Mouse (Mus musculus): ENCODE data around the gene Klk7. TPM values are rescaled to one million over a fixed set of nuclear protein-coding genes. Genes with fewer than 3 reads are reported as not detected.

The Klk7 gene
- polyA plus RNA-seq, 1 experiment = not detected

GRCm38 (mm10) chr7:43851616-43852015 lies 40.5 kb downstream of the Klk7 start:
- H3K27ac ChIP-seq (ENCODE audit: insufficient read depth, low read length) = no peak overlapping the region
- no peaks in the 10 kb centered on the region for H3K27me3 ChIP-seq (ENCODE audit: control insufficient read depth, insufficient read depth, low read length)
- H3K36me3 ChIP-seq (ENCODE audit: control insufficient read depth, insufficient read depth, low read length) = no peaks in the 10 kb centered on the region
- TF ChIP-seq CTCF (IDR thresholded peaks at IDR 0.05; ENCODE audit: extremely low read depth, insufficient read depth, insufficient read length, insufficient replicate concordance) = no peak
- TF ChIP-seq POLR2A (IDR thresholded peaks at IDR 0.05; ENCODE audit: low read depth, low read length) = no peak
- H3K4me3 ChIP-seq (ENCODE audit: extremely low read depth, insufficient read depth, insufficient read length) = no peak overlapping the region
- WGBS = 88% methylated on average over 6 of the region's 6 CpGs
- H3K4me1 ChIP-seq (ENCODE audit: control insufficient read depth, insufficient read depth, insufficient read length) = no peaks in the 10 kb centered on the region
- DNase-seq (ENCODE audit: low read depth in 1 of 2, low spot score in 2 of 2) = no peak

GRCm38 (mm10) chr7:43854642-43855380 lies 43.7 kb downstream of the Klk7 start:
- no peak for TF ChIP-seq CTCF (IDR thresholded peaks at IDR 0.05; ENCODE audit: extremely low read depth, insufficient read depth, insufficient read length, insufficient replicate concordance)
- TF ChIP-seq POLR2A (IDR thresholded peaks at IDR 0.05; ENCODE audit: low read depth, low read length) = no peak
- Histone ChIP-seq H3K27me3 (ENCODE audit: control insufficient read depth, insufficient read depth, low read length) (no peaks in the 10 kb centered on the region), H3K4me1 (ENCODE audit: control insufficient read depth, insufficient read depth, insufficient read length) (no peaks in the 10 kb centered on the region), H3K36me3 (ENCODE audit: control insufficient read depth, insufficient read depth, low read length) (no peaks in the 10 kb centered on the region), H3K27ac (ENCODE audit: insufficient read depth, low read length) (no peak overlapping the region), H3K4me3 (ENCODE audit: extremely low read depth, insufficient read depth, insufficient read length) (no peak overlapping the region)
- DNase-seq (ENCODE audit: low read depth in 1 of 2, low spot score in 2 of 2) = no peak
- 80% methylated on average over 9 of the region's 9 CpGs for WGBS

- no peak for TF ChIP-seq CTCF (IDR thresholded peaks at IDR 0.05; ENCODE audit: extremely low read depth, insufficient read depth, insufficient read length, insufficient replicate concordance)
- TF ChIP-seq POLR2A (IDR thresholded peaks at IDR 0.05; ENCODE audit: low read depth, low read length) = no peak
- no peak for DNase-seq (ENCODE audit: low read depth in 1 of 2, low spot score in 2 of 2)
- Histone ChIP-seq H3K27me3 (ENCODE audit: control insufficient read depth, insufficient read depth, low read length) (no peaks in the 10 kb centered on the region), H3K4me3 (ENCODE audit: extremely low read depth, insufficient read depth, insufficient read length) (no peak overlapping the region), H3K36me3 (ENCODE audit: control insufficient read depth, insufficient read depth, low read length) (no peaks in the 10 kb centered on the region), H3K27ac (ENCODE audit: insufficient read depth, low read length) (no peak overlapping the region), H3K4me1 (ENCODE audit: control insufficient read depth, insufficient read depth, insufficient read length) (no peaks in the 10 kb centered on the region)
- WGBS = 72% methylated on average over 3 of the region's 3 CpGs
These were observed 44.6 kb downstream of the Klk7 start for GRCm38 (mm10) chr7:43855709-43856108.

- no peaks in the 10 kb centered on the region for H3K4me1 ChIP-seq (ENCODE audit: control insufficient read depth, insufficient read depth, insufficient read length)
- no peak for TF ChIP-seq POLR2A (IDR thresholded peaks at IDR 0.05; ENCODE audit: low read depth, low read length)
- TF ChIP-seq CTCF (IDR thresholded peaks at IDR 0.05; ENCODE audit: extremely low read depth, insufficient read depth, insufficient read length, insufficient replicate concordance) = no peak
- no peak for DNase-seq (ENCODE audit: low read depth in 1 of 2, low spot score in 2 of 2)
- H3K36me3 ChIP-seq (ENCODE audit: control insufficient read depth, insufficient read depth, low read length) = no peaks in the 10 kb centered on the region
- no peaks in the 10 kb centered on the region for H3K27me3 ChIP-seq (ENCODE audit: control insufficient read depth, insufficient read depth, low read length)
- WGBS = 65% methylated on average over 7 of the region's 7 CpGs
- no peak overlapping the region for H3K27ac ChIP-seq (ENCODE audit: insufficient read depth, low read length)
- H3K4me3 ChIP-seq (ENCODE audit: extremely low read depth, insufficient read depth, insufficient read length) = no peak overlapping the region
These were observed 45.2 kb downstream of the Klk7 start for GRCm38 (mm10) chr7:43856307-43856706.

GRCm38 (mm10) chr7:43857501-43857900 lies 46.4 kb downstream of the Klk7 start:
- no peak overlapping the region for H3K27ac ChIP-seq (ENCODE audit: insufficient read depth, low read length)
- no peaks in the 10 kb centered on the region for H3K27me3 ChIP-seq (ENCODE audit: control insufficient read depth, insufficient read depth, low read length)
- no peak for DNase-seq (ENCODE audit: low read depth in 1 of 2, low spot score in 2 of 2)
- TF ChIP-seq POLR2A (IDR thresholded peaks at IDR 0.05; ENCODE audit: low read depth, low read length) = no peak
- TF ChIP-seq CTCF (IDR thresholded peaks at IDR 0.05; ENCODE audit: extremely low read depth, insufficient read depth, insufficient read length, insufficient replicate concordance) = no peak
- no peaks in the 10 kb centered on the region for H3K36me3 ChIP-seq (ENCODE audit: control insufficient read depth, insufficient read depth, low read length)
- H3K4me1 ChIP-seq (ENCODE audit: control insufficient read depth, insufficient read depth, insufficient read length) = no peaks in the 10 kb centered on the region
- no peak overlapping the region for H3K4me3 ChIP-seq (ENCODE audit: extremely low read depth, insufficient read depth, insufficient read length)
- 92% methylated on average over 12 of the region's 12 CpGs for WGBS

GRCm38 (mm10) chr7:43860411-43860810 lies 49.3 kb downstream of the Klk7 start:
- H3K27ac ChIP-seq (ENCODE audit: insufficient read depth, low read length) = no peak overlapping the region
- no peaks in the 10 kb centered on the region for H3K27me3 ChIP-seq (ENCODE audit: control insufficient read depth, insufficient read depth, low read length)
- no peak overlapping the region for H3K4me3 ChIP-seq (ENCODE audit: extremely low read depth, insufficient read depth, insufficient read length)
- H3K36me3 ChIP-seq (ENCODE audit: control insufficient read depth, insufficient read depth, low read length) = no peaks in the 10 kb centered on the region
- WGBS = 84% methylated on average over 8 of the region's 8 CpGs
- no peak for TF ChIP-seq CTCF (IDR thresholded peaks at IDR 0.05; ENCODE audit: extremely low read depth, insufficient read depth, insufficient read length, insufficient replicate concordance)
- H3K4me1 ChIP-seq (ENCODE audit: control insufficient read depth, insufficient read depth, insufficient read length) = no peaks in the 10 kb centered on the region
- no peak for DNase-seq (ENCODE audit: low read depth in 1 of 2, low spot score in 2 of 2)

Other genes starting within 250 kb of the Klk7 start
- 1.4 and 1.6 TPM in 2 replicates for gene Zfp658, start 249.0 kb upstream of the Klk7 start, polyA plus RNA-seq (2012; rRNA removed)
- 0.78 and 1.5 TPM in 2 replicates for gene Zfp719, start 231.7 kb upstream of the Klk7 start, polyA plus RNA-seq (2012; rRNA removed)
- gene Zfp819, start 204.1 kb upstream of the Klk7 start, polyA plus RNA-seq (2012; rRNA removed) = 0.06 TPM in 1 of 2 replicates, not detected in the other
- not detected in 2 replicates for gene Ceacam18, start 176.6 kb upstream of the Klk7 start, polyA plus RNA-seq (2012; rRNA removed)
- 23.3 and 25.6 TPM in 2 replicates for gene Siglece, start 151.1 kb upstream of the Klk7 start, polyA plus RNA-seq (2012; rRNA removed)
- gene Ctu1, start 139.3 kb upstream of the Klk7 start, polyA plus RNA-seq (2012; rRNA removed) = 8.9 and 11.4 TPM in 2 replicates
- gene Klk14, start 120.9 kb upstream of the Klk7 start, polyA plus RNA-seq (2012; rRNA removed) = not detected in 2 replicates
- 0.04 TPM in 1 of 2 replicates, not detected in the other for gene Klk13, start 98.7 kb upstream of the Klk7 start, polyA plus RNA-seq (2012; rRNA removed)
- not detected in 2 replicates for gene Klk12, start 42.4 kb upstream of the Klk7 start, polyA plus RNA-seq (2012; rRNA removed)
- not detected in 2 replicates for gene Klk11, start 36.7 kb upstream of the Klk7 start, polyA plus RNA-seq (2012; rRNA removed)
- gene Klk10, start 30.3 kb upstream of the Klk7 start, polyA plus RNA-seq (2012; rRNA removed) = 0.16 TPM in 1 of 2 replicates, not detected in the other
- gene Klk9, start 19.4 kb upstream of the Klk7 start, polyA plus RNA-seq (2012; rRNA removed) = not detected in 2 replicates
- gene Klk8, start 13.7 kb upstream of the Klk7 start, polyA plus RNA-seq (2012; rRNA removed) = 12.3 and 13.5 TPM in 2 replicates
- not detected in 2 replicates for gene Klk6, start 13.2 kb downstream of the Klk7 start, polyA plus RNA-seq (2012; rRNA removed)
- gene Klk5, start 30.7 kb downstream of the Klk7 start, polyA plus RNA-seq (2012; rRNA removed) = not detected in 2 replicates
- not detected in 2 replicates for gene Klk4, start 69.9 kb downstream of the Klk7 start, polyA plus RNA-seq (2012; rRNA removed)
- not detected in 2 replicates for gene Klk15, start 122.4 kb downstream of the Klk7 start, polyA plus RNA-seq (2012; rRNA removed)
- gene Klk1b8, start 139.4 kb downstream of the Klk7 start, polyA plus RNA-seq (2012; rRNA removed) = 0.18 and 0.19 TPM in 2 replicates
- not detected in 2 replicates for gene Klk1b1, start 155.5 kb downstream of the Klk7 start, polyA plus RNA-seq (2012; rRNA removed)
- gene Klk1b9, start 164.8 kb downstream of the Klk7 start, polyA plus RNA-seq (2012; rRNA removed) = 0.22 TPM in 1 of 2 replicates, not detected in the other
- gene Klk1b11, start 184.6 kb downstream of the Klk7 start, polyA plus RNA-seq (2012; rRNA removed) = 1.2 and 1.9 TPM in 2 replicates
- not detected in 2 replicates for gene Klk1b26, start 200.9 kb downstream of the Klk7 start, polyA plus RNA-seq (2012; rRNA removed)
- 4.1 and 4.4 TPM in 2 replicates for gene Klk1b27, start 241.0 kb downstream of the Klk7 start, polyA plus RNA-seq (2012; rRNA removed)

All from spleen, adult 2 months (tissue).